Mouse (Mus musculus) hindbrain, embryonic 11.5 days (tissue): ENCODE measurements around the gene Mcm5. TPM values are rescaled to one million over a fixed set of nuclear protein-coding genes. Genes with fewer than 3 reads are reported as not detected.

Experiments used
- ATAC-seq: fragments of 200-750 bp; cut with Nextera tagmentation; 2 replicates; pipeline ENCODE4 v1.8.0; 2017; ENCODE audit warnings: mild to moderate bottlenecking, moderate TSS enrichment, moderate library complexity; ENCODE audit not compliant: low FRiP score
- DNase-seq: peaks from one replicate; pipeline ENCODE4 v3.0.0-alpha.2; 2015; ENCODE audit warnings: low spot score
- H3K27ac ChIP-seq: fragments of 300-500 bp; sonication (generic); 2 replicates; pipeline ENCODE4 v1.5.1; 2014; ENCODE audit warnings: mild to moderate bottlenecking, low read depth, low read length
- H3K27me3 ChIP-seq: fragments of 300-500 bp; sonication (generic); 2 replicates; pipeline ENCODE4 v1.6.1; 2014; ENCODE audit warnings: mild to moderate bottlenecking, low read length, moderate library complexity, mixed read lengths; ENCODE audit not compliant: control insufficient read depth, insufficient read depth
- H3K36me3 ChIP-seq: fragments of 300-500 bp; sonication (generic); 2 replicates; pipeline ENCODE4 v1.6.1; 2014; ENCODE audit warnings: mild to moderate bottlenecking, low read length, moderate library complexity, mixed read lengths; ENCODE audit not compliant: control insufficient read depth, insufficient read depth
- H3K4me1 ChIP-seq: fragments of 300-500 bp; sonication (generic); replicated peaks from 2 replicates; pipeline ENCODE4 v1.6.1; 2014; ENCODE audit warnings: low read length, mixed read lengths; ENCODE audit not compliant: control insufficient read depth, insufficient read depth
- H3K4me2 ChIP-seq: fragments of 300-500 bp; sonication (generic); replicated peaks from 2 replicates; pipeline ENCODE4 v1.6.1; 2014; ENCODE audit warnings: mild to moderate bottlenecking, low read depth, low read length
- H3K4me3 ChIP-seq: fragments of 300-500 bp; sonication (generic); 2 replicates; pipeline ENCODE4 v1.5.1; 2014; ENCODE audit warnings: low read depth, low read length
- H3K9ac ChIP-seq: fragments of 300-500 bp; sonication (generic); 2 replicates; pipeline ENCODE4 v1.6.1; 2014; ENCODE audit warnings: low read depth, low read length
- H3K9me3 ChIP-seq: fragments of 300-500 bp; sonication (generic); 2 replicates; pipeline ENCODE4 v1.6.1; 2016; ENCODE audit warnings: low read length; ENCODE audit not compliant: control insufficient read depth
- WGBS: fragments of 180-500 bp; shearing (Covaris S2); extraction: QIAGEN DNeasy Blood & Tissue Kit; methylation state at CpG from one replicate; pipeline ENCODE4 v1.1.7; 2014; 5-methylcytosine and 5-hydroxymethylcytosine counted together
- polyA plus RNA-seq: library from polyadenylated mRNA; unstranded; fragments of >200 nt; fragmentation: Nextera tagmentation; extraction: Ambion mirVana; gene quantifications from 2 replicates; pipeline ENCODE4 v1.2.1, GENCODE M21; 2014

Gene Mcm5
- polyA plus RNA-seq, 1 experiment from 2014 or later = 133 TPM

DNA sequence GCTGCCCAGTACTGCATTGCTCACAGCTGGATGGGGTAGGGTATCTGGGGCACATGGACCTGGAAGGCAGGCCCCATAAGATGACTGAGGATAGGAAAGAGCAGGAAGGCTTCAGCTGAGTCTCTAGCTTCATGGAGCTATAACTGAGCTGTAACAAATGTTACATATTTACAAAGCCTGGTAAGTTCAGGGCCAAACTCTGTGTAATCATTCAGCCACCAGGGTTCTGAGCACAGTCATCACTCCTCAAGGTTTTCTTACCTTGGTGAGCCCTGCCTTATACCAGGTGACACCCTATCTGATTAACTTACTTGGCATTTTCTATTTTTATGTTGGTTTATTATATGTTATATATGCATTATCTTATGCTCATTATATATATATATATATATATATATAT lies 22.2 kb upstream of the Mcm5 start:
- no peak overlapping the region for H3K4me2 ChIP-seq
- no peak overlapping the region for H3K9ac ChIP-seq
- ATAC-seq = no peak
- no peak for DNase-seq
- no peak overlapping the region for H3K4me3 ChIP-seq
- no peaks in the 10 kb centered on the region for H3K27me3 ChIP-seq
- no peak overlapping the region for H3K27ac ChIP-seq
- H3K36me3 ChIP-seq = no peaks in the 10 kb centered on the region
- H3K9me3 ChIP-seq = no peaks in the 10 kb centered on the region
- no peaks in the 10 kb centered on the region; the same call in 1 of the 2 replicates for H3K4me1 ChIP-seq

DNA sequence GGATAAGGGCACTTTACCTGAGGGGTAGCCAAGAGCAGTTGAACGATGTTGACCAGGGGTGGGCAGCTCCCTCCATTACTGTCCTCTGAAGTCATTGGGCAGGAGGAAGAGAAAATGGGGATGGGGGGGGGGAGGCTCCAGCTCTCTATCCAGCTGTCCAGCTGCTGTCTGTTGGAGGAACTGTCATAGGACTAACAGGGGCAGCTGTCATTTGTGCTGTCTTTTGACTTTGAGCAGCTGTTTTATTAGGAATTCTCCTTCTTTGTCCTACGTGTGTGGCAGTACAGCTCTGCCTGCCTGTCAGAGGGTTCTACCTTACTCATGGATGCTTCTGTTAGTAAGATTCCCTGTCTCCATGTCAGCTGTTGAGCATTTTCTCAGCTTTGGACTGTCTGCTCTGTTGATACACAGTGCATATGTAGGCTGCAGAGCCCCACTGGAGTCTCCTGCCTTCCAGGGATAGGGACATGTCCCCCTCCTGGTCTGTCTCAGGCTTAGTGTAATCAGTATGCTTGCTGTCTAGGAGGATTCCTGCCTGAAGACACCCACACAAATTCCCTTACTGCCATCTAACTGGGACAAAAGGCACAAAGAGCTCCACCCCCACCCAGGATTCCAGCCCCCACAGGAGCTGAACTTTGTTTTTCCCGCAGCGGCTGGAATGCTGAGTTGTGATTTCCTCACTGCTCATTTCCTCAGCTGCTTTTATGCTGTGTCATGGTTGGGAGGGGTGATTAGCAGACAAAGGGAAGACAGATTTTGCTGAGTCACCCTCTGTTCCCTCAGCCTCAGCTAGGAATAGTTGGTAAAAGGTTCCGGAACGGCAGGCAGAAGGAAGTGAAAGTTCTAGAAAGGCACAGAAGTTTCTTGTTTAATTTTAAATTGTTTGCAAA lies 20.1 kb upstream of the Mcm5 start:
- ATAC-seq (peak; percentile 31; the same call in 1 of the 2 replicates), DNase-seq (peak; percentile 86)
- no peaks in the 10 kb centered on the region for H3K36me3 ChIP-seq
- H3K4me3 ChIP-seq = no peak overlapping the region
- H3K27ac ChIP-seq = no peak overlapping the region
- H3K4me1 ChIP-seq = no peaks in the 10 kb centered on the region; the same call in 1 of the 2 replicates
- WGBS = 26% methylated on average over 6 of the region's 6 CpGs
- no peaks in the 10 kb centered on the region for H3K27me3 ChIP-seq
- 0 out of 2 replicates have a peak overlapping the region, but pooled peaks have one; percentile 15 for H3K4me2 ChIP-seq
- no peak overlapping the region for H3K9ac ChIP-seq
- H3K9me3 ChIP-seq = no peaks in the 10 kb centered on the region

DNA sequence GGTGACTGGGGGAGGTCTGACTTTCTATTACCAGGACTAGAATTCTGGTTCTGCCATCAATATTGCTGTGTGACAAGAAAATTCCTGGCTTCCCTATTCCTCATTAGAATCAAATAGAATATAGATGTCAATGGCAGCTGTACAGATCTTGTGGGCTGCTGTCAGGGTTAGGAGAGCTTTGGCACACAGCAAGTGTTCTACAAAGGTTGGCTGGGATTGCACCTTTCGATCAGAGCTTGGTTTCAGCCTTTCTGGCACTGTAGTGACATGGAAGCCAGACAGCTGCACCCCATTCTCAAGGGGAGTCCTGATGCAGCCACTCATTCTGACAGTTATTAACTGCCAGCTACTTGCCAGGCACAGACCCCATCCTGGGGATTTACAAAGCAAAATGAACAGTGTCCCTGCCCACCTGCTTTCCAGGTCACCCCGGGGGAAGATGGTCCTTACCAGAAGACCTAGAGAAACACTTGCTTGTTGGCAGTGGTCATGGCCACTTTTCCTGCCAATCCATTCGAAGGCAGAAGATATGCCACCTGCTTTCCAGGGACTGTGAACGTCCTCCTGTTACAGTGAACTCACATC lies 18.5 kb upstream of the Mcm5 start:
- DNase-seq (no peak), ATAC-seq (no peak)
- Histone ChIP-seq H3K27me3 (no peaks in the 10 kb centered on the region), H3K36me3 (no peaks in the 10 kb centered on the region), H3K9ac (no peak overlapping the region), H3K4me2 (no peak overlapping the region), H3K9me3 (no peaks in the 10 kb centered on the region), H3K4me1 (no peaks in the 10 kb centered on the region; the same call in 1 of the 2 replicates), H3K27ac (no peak overlapping the region), H3K4me3 (no peak overlapping the region)
- WGBS = 81% methylated on average over 4 of the region's 4 CpGs

DNA sequence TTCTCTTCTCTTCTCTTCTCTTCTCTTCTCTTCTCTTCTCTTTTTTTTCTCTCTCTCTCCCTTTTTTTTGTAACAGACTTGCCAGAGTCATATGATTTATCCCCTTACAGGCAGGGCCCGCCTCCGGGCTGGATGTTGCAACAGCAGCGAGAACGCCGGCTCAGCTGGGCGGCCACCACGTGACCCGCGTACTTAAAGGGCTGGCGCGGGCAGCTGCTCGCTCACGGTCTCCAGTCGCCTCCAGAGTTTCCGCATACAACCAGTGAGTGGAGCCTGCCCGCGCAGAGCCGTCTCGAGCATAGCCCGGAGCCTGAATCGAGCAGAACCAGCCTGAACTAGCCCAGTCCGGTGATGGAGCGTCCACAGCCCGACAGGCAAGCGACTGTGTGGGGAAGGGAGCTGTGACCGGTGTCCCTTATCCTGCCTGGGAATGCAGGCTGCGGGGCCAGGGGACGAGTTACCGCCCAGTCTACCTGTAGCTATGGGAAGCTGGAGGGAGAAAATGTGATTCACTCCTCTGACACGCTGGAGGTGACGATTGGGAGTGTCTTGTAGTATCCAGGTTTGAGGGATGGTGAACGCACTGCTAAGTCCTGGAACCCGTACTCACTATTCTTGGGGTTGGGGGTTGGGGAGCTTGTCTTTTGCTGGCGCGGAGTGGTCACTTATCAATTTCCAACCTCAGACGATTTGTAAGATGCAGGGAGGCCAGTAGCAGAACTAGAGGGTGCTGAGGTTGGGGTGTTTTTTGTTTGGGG lies 15.8 kb upstream of the Mcm5 start, which contains the start of gene Hmox1:
Gene Hmox1, plus strand, starts transcription at position 223 of the 758 bp plus-strand sequence.
- WGBS = under 1% methylated on average over 36 of the region's 36 CpGs
- H3K4me2 ChIP-seq = peak within 1 kb of the TSS; percentile 81
- H3K4me3 ChIP-seq = peak within 1 kb of the TSS; percentile 56
- ATAC-seq (peak; percentile 93), DNase-seq (peak; percentile 90)
- H3K9me3 ChIP-seq = no peaks in the 10 kb centered on the region
- H3K36me3 ChIP-seq = no peaks in the 10 kb centered on the region
- no peak within 1 kb of the TSS for H3K27ac ChIP-seq
- H3K4me1 ChIP-seq = no peaks in the 10 kb centered on the region; the same call in 1 of the 2 replicates
- H3K9ac ChIP-seq = peak within 1 kb of the TSS; percentile 73
- H3K27me3 ChIP-seq = no peaks in the 10 kb centered on the region

DNA sequence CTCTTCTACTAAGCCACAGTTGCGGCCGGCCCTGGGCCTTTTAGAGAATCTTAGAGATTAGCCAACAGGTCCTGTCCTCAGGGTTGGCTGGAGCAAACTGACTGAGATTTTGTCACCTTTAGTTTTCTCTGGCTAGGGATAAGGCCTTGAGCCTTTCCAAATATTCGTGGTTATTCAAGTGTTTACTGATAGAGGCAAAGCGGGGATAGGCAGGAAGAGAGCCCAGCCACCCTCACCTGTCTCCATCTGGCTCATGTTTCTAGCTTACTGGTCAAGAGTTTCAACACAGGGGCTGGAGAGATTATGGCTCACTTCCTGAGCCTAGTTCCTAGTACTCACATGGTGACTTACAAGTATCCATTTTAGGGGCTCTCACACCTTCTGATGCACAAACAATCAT lies 6.4 kb upstream of the Mcm5 start:
- Histone ChIP-seq H3K4me3 (no peak overlapping the region), H3K4me1 (no peaks in the 10 kb centered on the region), H3K27ac (no peak overlapping the region), H3K9ac (no peak overlapping the region), H3K9me3 (no peaks in the 10 kb centered on the region), H3K36me3 (no peaks in the 10 kb centered on the region), H3K27me3 (no peaks in the 10 kb centered on the region), H3K4me2 (no peak overlapping the region)
- DNase-seq (no peak), ATAC-seq (no peak)
- WGBS = 98% methylated on average over 4 of the region's 4 CpGs

DNA sequence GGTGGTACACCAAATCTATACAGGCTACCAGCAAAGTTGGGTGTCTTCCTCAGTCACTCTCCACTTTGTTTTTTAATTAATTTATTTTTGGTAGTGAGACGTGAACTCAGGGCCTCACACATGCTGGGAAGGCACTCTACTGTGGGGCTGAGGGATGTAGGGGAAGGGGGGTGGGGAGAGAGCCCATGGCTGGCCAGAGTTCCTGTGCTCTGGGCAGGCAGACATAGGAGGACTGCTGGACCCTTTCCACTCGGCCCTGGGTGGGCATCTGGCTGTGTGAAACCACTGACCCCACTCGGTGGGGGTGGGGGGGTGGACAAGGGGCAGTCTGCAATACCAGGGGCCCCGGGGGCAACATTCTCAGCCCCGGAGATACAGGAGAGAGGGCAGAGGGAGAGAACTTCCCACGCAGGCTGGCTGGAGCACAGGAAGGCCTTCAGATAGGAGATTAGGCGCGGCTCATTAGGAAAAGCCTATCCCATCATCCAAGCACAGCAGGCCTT lies 5.9 kb upstream of the Mcm5 start:
- H3K27me3 ChIP-seq = no peaks in the 10 kb centered on the region
- ATAC-seq (0 out of 2 replicates have a peak, but pooled peaks have one; percentile 44), DNase-seq (no peak)
- WGBS = 53% methylated on average over 8 of the region's 8 CpGs
- no peak overlapping the region for H3K9ac ChIP-seq
- H3K27ac ChIP-seq = no peak overlapping the region
- no peaks in the 10 kb centered on the region for H3K9me3 ChIP-seq
- H3K4me3 ChIP-seq = no peak overlapping the region
- H3K36me3 ChIP-seq = no peaks in the 10 kb centered on the region
- H3K4me1 ChIP-seq = no peaks in the 10 kb centered on the region
- H3K4me2 ChIP-seq = no peak overlapping the region

DNA sequence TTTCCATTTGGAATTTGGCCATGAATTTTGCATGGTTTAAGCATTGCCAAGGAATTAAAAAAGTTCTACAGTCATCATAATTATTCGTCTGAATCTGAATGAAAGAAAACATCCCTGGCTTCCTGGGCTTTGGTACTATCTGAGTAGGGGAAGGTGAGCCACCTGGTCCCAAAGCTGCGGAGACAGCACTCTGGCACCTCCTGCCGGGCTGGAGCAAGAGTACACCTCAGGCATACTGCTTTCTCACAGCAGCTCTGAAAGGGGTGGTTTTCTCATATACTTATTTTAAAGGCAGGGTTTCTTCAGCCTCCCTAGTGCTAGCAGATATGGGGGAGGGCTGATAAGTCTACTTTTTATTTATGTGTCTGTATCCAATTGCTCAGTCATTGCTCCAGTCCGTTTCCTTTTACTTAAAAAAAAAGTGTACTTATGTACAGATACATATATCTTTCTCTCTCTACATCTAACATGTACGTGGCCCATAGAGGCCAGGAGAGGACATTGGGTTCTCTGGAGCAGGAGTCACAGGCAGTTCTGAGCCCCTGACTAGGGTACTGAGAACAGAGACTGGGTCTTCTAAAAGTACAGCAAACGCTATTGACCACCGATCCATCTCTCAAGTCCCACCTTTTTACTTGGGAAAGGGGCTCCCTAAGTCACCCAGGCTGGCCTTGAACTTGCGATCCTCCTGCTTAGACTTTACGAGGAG lies 688 bp upstream of the Mcm5 start:
- Histone ChIP-seq H3K27me3 (no peaks in the 10 kb centered on the region), H3K9ac (peak overlapping the region; percentile 80)

DNA sequence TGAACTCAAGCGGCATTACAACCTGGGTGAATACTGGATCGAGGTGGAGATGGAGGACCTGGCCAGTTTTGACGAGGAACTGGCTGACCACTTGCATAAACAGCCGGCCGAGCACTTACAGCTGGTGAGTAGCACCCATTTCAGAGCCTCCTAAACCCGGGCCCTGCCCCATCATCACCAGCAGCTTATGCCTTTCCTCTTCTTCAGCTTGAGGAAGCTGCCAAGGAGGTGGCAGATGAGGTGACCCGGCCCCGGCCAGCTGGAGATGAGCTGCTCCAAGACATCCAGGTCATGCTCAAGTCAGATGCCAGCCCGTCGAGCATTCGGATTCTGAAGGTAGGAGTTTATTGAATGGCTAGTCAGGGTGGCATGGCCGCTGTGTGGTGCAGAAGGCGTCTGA lies 724 bp downstream of the Mcm5 start:
- no peaks in the 10 kb centered on the region for H3K9me3 ChIP-seq
- H3K27ac ChIP-seq = no peak overlapping the region
- H3K4me3 ChIP-seq = peak overlapping the region; percentile 69
- no peak for DNase-seq
- peak overlapping the region; percentile 68 for H3K9ac ChIP-seq
- WGBS = 19% methylated on average over 13 of the region's 13 CpGs
- H3K4me2 ChIP-seq = peak overlapping the region; percentile 44
- no peaks in the 10 kb centered on the region for H3K27me3 ChIP-seq
- peaks cover 5% of the 10 kb centered on the region; the same call in 1 of the 2 replicates for H3K36me3 ChIP-seq
- H3K4me1 ChIP-seq = 0 out of 2 replicates have a peak, but pooled peaks cover 2% of the 10 kb centered on the region
- ATAC-seq = no peak

More for the DNA sequence above, 688 bp upstream of the Mcm5 start:
- Histone ChIP-seq H3K4me2 (peak overlapping the region; percentile 70), H3K4me3 (peak overlapping the region; percentile 69), H3K4me1 (0 out of 2 replicates have a peak, but pooled peaks cover 2% of the 10 kb centered on the region), H3K9me3 (no peaks in the 10 kb centered on the region), H3K27ac (peak overlapping the region; percentile 82), H3K36me3 (no peaks in the 10 kb centered on the region)
- WGBS = 1% methylated on average over 9 of the region's 9 CpGs
- ATAC-seq (peak; percentile 78), DNase-seq (peak; percentile 84)
